Mouse (Mus musculus) MEL (cell line): ENCODE measurements around the gene Ndufs1. TPM values are rescaled to one million over a fixed set of nuclear protein-coding genes. Genes with fewer than 3 reads are reported as not detected.
"Not testable (repeated sequence)": the region's sequence is repeated elsewhere in the genome, so short reads cannot be mapped to it uniquely, and the experiment has no call there.

Source experiments
- DNase-seq: peaks from one replicate; pipeline ENCODE4 v3.0.0; 2011; ENCODE audit warnings: low read depth, low spot score
- H3K27ac ChIP-seq: 2 replicates; pipeline ENCODE4 v1.5.1; 2012; ENCODE audit warnings: low read depth, mild to moderate bottlenecking, control low read depth, low read length, moderate library complexity; ENCODE audit not compliant: control insufficient read depth
- H3K27me3 ChIP-seq, 2 experiments: fragments of 150-350 bp in 1 of 2; sonication (generic) in 1 of 2; 2 replicates each; pipeline ENCODE4 v1.6.1; 2012; ENCODE audit warnings: low read length in 2 of 2, mild to moderate bottlenecking in 2 of 2, improper control_type of control experiment in 1 of 2, moderate library complexity in 1 of 2; ENCODE audit not compliant: insufficient read depth in 2 of 2, control insufficient read depth in 1 of 2
- H3K36me3 ChIP-seq, 2 experiments: 2 replicates each; pipeline ENCODE4 v1.6.1; 2012 to 2014; ENCODE audit warnings: low read length in 2 of 2, improper control_type of control experiment in 1 of 2, inconsistent platforms in 1 of 2, mild to moderate bottlenecking in 1 of 2; ENCODE audit not compliant: insufficient read depth in 2 of 2, control insufficient read depth in 1 of 2
- H3K4me1 ChIP-seq, 2 experiments: fragments of 150-350 bp in 1 of 2; sonication (generic) in 1 of 2; 2 replicates each; pipeline ENCODE4 v1.6.1; 2012; ENCODE audit warnings: low read length in 2 of 2, improper control_type of control experiment in 1 of 2, mild to moderate bottlenecking in 1 of 2; ENCODE audit not compliant: insufficient read depth in 2 of 2, control insufficient read depth in 1 of 2
- H3K4me3 ChIP-seq, 2 experiments: fragments of 150-350 bp in 1 of 2; sonication (generic) in 1 of 2; 2 replicates each; pipeline ENCODE4 v1.5.1; 2012; ENCODE audit warnings: low read depth in 2 of 2, low read length in 2 of 2, mild to moderate bottlenecking in 2 of 2, moderate library complexity in 2 of 2, control low read depth in 1 of 2, improper control_type of control experiment in 1 of 2; ENCODE audit not compliant: control insufficient read depth in 1 of 2, insufficient read depth in 1 of 2
- H3K79me2 ChIP-seq: 2 replicates; pipeline ENCODE4 v1.6.1; 2012; ENCODE audit warnings: mild to moderate bottlenecking, low read length, moderate library complexity; ENCODE audit not compliant: control insufficient read depth, poor library complexity, insufficient read depth
- H3K9ac ChIP-seq: 2 replicates; pipeline ENCODE4 v1.6.1; 2012; ENCODE audit warnings: low read depth, mild to moderate bottlenecking, control low read depth, low read length, moderate library complexity; ENCODE audit not compliant: control insufficient read depth, poor library complexity, severe bottlenecking
- H3K9me3 ChIP-seq: fragments of 150-350 bp; sonication (generic); replicated peaks from 2 replicates; pipeline ENCODE4 v1.6.1; 2012; ENCODE audit warnings: mild to moderate bottlenecking, low read length, improper control_type of control experiment, moderate library complexity; ENCODE audit not compliant: insufficient read depth
- CTCF ChIP-seq, 3 experiments: IDR thresholded peaks in 2 of 3; conservative IDR thresholded peaks in 1 of 3; 2 replicates each; pipeline ENCODE4 v1.5.1; 2011 to 2012; ENCODE audit warnings: low read length in 3 of 3, low read depth in 2 of 3, mild to moderate bottlenecking in 2 of 3, improper control_type of control experiment in 1 of 3, inconsistent platforms in 1 of 3, mixed read lengths in 1 of 3, moderate library complexity in 1 of 3; ENCODE audit not compliant: control insufficient read depth in 1 of 3, insufficient read depth in 1 of 3, poor library complexity in 1 of 3, severe bottlenecking in 1 of 3
- E2F4 ChIP-seq: IDR thresholded peaks from 2 replicates; pipeline ENCODE4 v1.6.1; 2011; ENCODE audit warnings: low read depth, low read length, improper control_type of control experiment, borderline replicate concordance
- GATA1 ChIP-seq: IDR thresholded peaks from 2 replicates; pipeline ENCODE4 v1.6.1; 2011; ENCODE audit warnings: low read depth, low read length, improper control_type of control experiment
- HCFC1 ChIP-seq: IDR thresholded peaks from 2 replicates; pipeline ENCODE4 v1.6.1; 2012; ENCODE audit warnings: low read depth, mild to moderate bottlenecking, inconsistent platforms, low read length, improper control_type of control experiment, moderate library complexity
- MYC ChIP-seq: IDR thresholded peaks from 2 replicates; pipeline ENCODE4 v1.6.1; 2011; ENCODE audit warnings: low read depth, mild to moderate bottlenecking, low read length, improper control_type of control experiment, moderate library complexity
- POLR2A ChIP-seq, 2 experiments: IDR thresholded peaks; 2 replicates each; pipeline ENCODE4 v1.6.1; 2011 to 2012; ENCODE audit warnings: low read length in 2 of 2, mild to moderate bottlenecking in 2 of 2, control low read depth in 1 of 2, improper control_type of control experiment in 1 of 2, low read depth in 1 of 2, moderate library complexity in 1 of 2; ENCODE audit not compliant: control insufficient read depth in 1 of 2, insufficient read depth in 1 of 2, poor library complexity in 1 of 2
- POLR2AphosphoS2 ChIP-seq: IDR thresholded peaks from 2 replicates; pipeline ENCODE4 v1.6.1; 2011; ENCODE audit warnings: low read length, improper control_type of control experiment
- SIN3A ChIP-seq: IDR thresholded peaks from 2 replicates; pipeline ENCODE4 v1.6.1; 2012; ENCODE audit warnings: low read length, improper control_type of control experiment, inconsistent platforms
- TBP ChIP-seq: IDR thresholded peaks from 2 replicates; pipeline ENCODE4 v1.8.0; 2011; ENCODE audit warnings: low read depth, low read length, improper control_type of control experiment
- USF1 ChIP-seq: IDR thresholded peaks from 2 replicates; pipeline ENCODE4 v1.6.1; 2014; ENCODE audit warnings: low read depth, mild to moderate bottlenecking, inconsistent platforms, low read length, improper control_type of control experiment, moderate library complexity
- ZMIZ1 ChIP-seq: IDR thresholded peaks from 2 replicates; pipeline ENCODE4 v1.6.1; 2012; ENCODE audit warnings: low read depth, mild to moderate bottlenecking, inconsistent platforms, low read length, improper control_type of control experiment, moderate library complexity
- polyA plus RNA-seq, 2 experiments: library from polyadenylated mRNA; stranded (reverse) in 1 of 2; unstranded in 1 of 2; fragments of >175 nt in 1 of 2; fragments of >200 nt in 1 of 2; gene quantifications; 2 replicates each; pipeline versions ENCODE4 v1.2.1 to v1.2.4; 2012; ENCODE audit warnings: low replicate concordance in 2 of 2, low read depth in 1 of 2; ENCODE audit not compliant: insufficient read length in 2 of 2, insufficient read depth in 1 of 2, missing spikeins in 1 of 2
- total RNA-seq: library from RNA; depleted of rRNA; stranded (reverse); fragments of 300-350 nt; gene quantifications from 2 replicates; pipeline ENCODE4 v1.2.3, GENCODE M21; 2012

Gene Ndufs1
- total and polyA plus RNA-seq, 3 experiments, result 124 to 163 (median 139) TPM

GRCm38 (mm10) chr1:63180575-63180974 is 3.9 kb upstream of the Ndufs1 start:
- TF ChIP-seq POLR2A (IDR thresholded peaks at IDR 0.05; ENCODE audit: control insufficient read depth in 1 of 2, insufficient read depth in 1 of 2, low read depth in 1 of 2, low read length in 2 of 2, poor library complexity in 1 of 2) (peak in 1 of 2 experiments; percentile 13; a peak in 1 of 4 replicates), ZMIZ1 (0 out of 2 replicates have a peak, but pooled peaks have one; percentile 4), TBP (peak; percentile 94)
- H3K4me3 ChIP-seq, H3K9me3 ChIP-seq, H3K4me1 ChIP-seq, H3K9ac ChIP-seq, H3K27ac ChIP-seq, DNase-seq, H3K27me3 ChIP-seq: not testable (repeated sequence)
- Histone ChIP-seq H3K79me2 (peaks cover 29% of the 10 kb centered on the region), H3K36me3 (peaks cover 9 to 17% of the 10 kb centered on the region in 2 experiments)

GRCm38 (mm10) chr1:63180122-63180521 is 3.5 kb upstream of the Ndufs1 start:
- no peak for TF ChIP-seq MYC
- no peak for TF ChIP-seq SIN3A
- peak; percentile 55; the same call in 1 of the 2 replicates for TF ChIP-seq POLR2AphosphoS2
- no peak for TF ChIP-seq E2F4
- no peak for TF ChIP-seq USF1
- no peak for TF ChIP-seq CTCF (IDR thresholded peaks at IDR 0.05 in 2 of 3, conservative IDR thresholded peaks at IDR 0.05 in 1 of 3; ENCODE audit: control insufficient read depth in 1 of 3, insufficient read depth in 1 of 3, low read depth in 2 of 3, low read length in 3 of 3, poor library complexity in 1 of 3, severe bottlenecking in 1 of 3)
- TF ChIP-seq ZMIZ1, result no peak
- TF ChIP-seq POLR2A (IDR thresholded peaks at IDR 0.05; ENCODE audit: control insufficient read depth in 1 of 2, insufficient read depth in 1 of 2, low read depth in 1 of 2, low read length in 2 of 2, poor library complexity in 1 of 2), result peak in 1 of 2 experiments; percentile 59; a peak in 2 of 4 replicates
- no peak for TF ChIP-seq GATA1
- Histone ChIP-seq H3K79me2 (peaks cover 33% of the 10 kb centered on the region), H3K4me3 (no peak overlapping the region), H3K27me3 (no peaks in the 10 kb centered on the region), H3K27ac (no peak overlapping the region), H3K9me3 (no peaks in the 10 kb centered on the region), H3K4me1 (peaks cover 2 to 11% of the 10 kb centered on the region in 2 experiments; a peak in 3 of 4 replicates), H3K36me3 (peaks cover 9 to 22% of the 10 kb centered on the region in 2 experiments), H3K9ac (no peak overlapping the region)
- DNase-seq, result peak; percentile 34

GRCm38 (mm10) chr1:63178308-63178707 is 1.7 kb upstream of the Ndufs1 start:
- peaks cover 9 to 28% of the 10 kb centered on the region in 2 experiments for H3K36me3 ChIP-seq
- no peaks in the 10 kb centered on the region for H3K9me3 ChIP-seq
- peak overlapping the region; percentile 98 to 100 for H3K4me3 ChIP-seq
- peaks cover 44% of the 10 kb centered on the region for H3K79me2 ChIP-seq
- peak overlapping the region; percentile 23; the same call in 1 of the 2 replicates for H3K27ac ChIP-seq
- TF ChIP-seq HCFC1 (no peak), POLR2AphosphoS2 (peak; percentile 46; the same call in 1 of the 2 replicates)
- H3K4me1 ChIP-seq, result peaks cover 2 to 15% of the 10 kb centered on the region in 2 experiments; a peak in 3 of 4 replicates
- no peaks in the 10 kb centered on the region for H3K27me3 ChIP-seq
- DNase-seq, result peak; percentile 36
- H3K9ac ChIP-seq, result peak overlapping the region; percentile 97
